Mouse (Mus musculus): ENCODE measurements around the gene Sar1b. TPM values are rescaled to one million over a fixed set of nuclear protein-coding genes. Genes with fewer than 3 reads are reported as not detected.
"Not testable (repeated sequence)": the region's sequence is repeated elsewhere in the genome, so short reads cannot be mapped to it uniquely, and the experiment has no call there.

The Sar1b gene
- total and polyA plus RNA-seq, 2 experiments from 2014 or later, result 118 to 235 TPM

DNA sequence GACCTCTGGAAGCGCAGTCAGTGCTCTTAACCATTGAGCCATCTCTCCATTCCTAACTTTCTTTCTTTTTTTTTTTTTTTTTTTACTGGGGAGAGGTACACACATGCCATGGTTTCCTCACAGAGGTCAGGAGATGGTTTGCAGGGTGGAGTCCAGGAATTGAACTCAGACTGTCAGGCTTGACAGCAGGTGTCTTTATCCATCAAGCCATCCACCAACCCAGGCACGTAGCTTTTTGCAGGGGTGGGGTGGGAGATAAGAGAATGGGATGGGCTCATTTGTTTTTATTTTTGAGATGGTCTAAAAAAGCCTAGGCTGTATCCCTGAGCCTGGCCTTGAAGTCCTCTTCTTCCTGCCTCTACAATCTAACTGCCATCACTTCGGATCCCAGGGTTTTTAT, 12.0 kb downstream of the Sar1b start:
- Histone ChIP-seq H3K4me2 (ENCODE audit: low read depth, low read length) (no peak overlapping the region), H3K4me3 (ENCODE audit: low read length) (no peak overlapping the region), H3K4me1 (ENCODE audit: insufficient read depth, low read length) (no peaks in the 10 kb centered on the region), H3K27ac (no peak overlapping the region), H3K27me3 (ENCODE audit: insufficient read depth, low read length) (no peaks in the 10 kb centered on the region), H3K9ac (replicated peaks; ENCODE audit: low read length) (no peak overlapping the region), H3K9me3 (ENCODE audit: low read length) (no peaks in the 10 kb centered on the region), H3K36me3 (ENCODE audit: insufficient read depth, low read length) (peaks cover 9% of the 10 kb centered on the region; the same call in 1 of the 2 replicates)
- TF ChIP-seq CTCF (IDR thresholded peaks at IDR 0.05; ENCODE audit: low read depth), result no peak
- no peak for DNase-seq (ENCODE audit: low spot score)
- ATAC-seq, result no peak
- WGBS, result 87% methylated on average over 3 of the region's 3 CpGs

DNA sequence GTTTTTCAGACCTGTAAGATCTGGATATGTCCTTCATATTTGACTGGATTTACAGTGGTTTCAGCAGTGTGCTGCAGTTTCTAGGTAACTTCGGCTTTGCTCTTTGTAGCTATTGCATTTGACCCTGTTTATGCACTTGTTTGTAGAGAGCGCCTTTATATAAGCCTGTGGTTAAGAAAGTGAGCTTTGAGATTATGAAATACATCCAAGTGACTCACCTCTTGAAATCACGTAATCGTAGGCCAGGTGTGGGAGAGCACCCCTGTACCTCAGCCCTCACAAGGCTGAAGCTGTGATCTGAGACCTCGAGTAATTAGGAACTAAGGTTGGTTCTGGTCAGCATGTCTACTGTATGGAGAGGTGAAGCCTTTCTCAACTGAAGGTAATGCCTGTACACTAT, 14.0 kb downstream of the Sar1b start:
- no peaks in the 10 kb centered on the region for H3K4me1 ChIP-seq (ENCODE audit: insufficient read depth, low read length)
- peaks cover 19% of the 10 kb centered on the region; the same call in 1 of the 2 replicates for H3K36me3 ChIP-seq (ENCODE audit: insufficient read depth, low read length)
- TF ChIP-seq CTCF (IDR thresholded peaks at IDR 0.05; ENCODE audit: low read depth), result no peak
- no peak for DNase-seq (ENCODE audit: low spot score)
- H3K4me2 ChIP-seq (ENCODE audit: low read depth, low read length), result no peak overlapping the region
- WGBS, result 90% methylated on average over 5 of the region's 5 CpGs
- H3K9me3 ChIP-seq (ENCODE audit: low read length), result no peaks in the 10 kb centered on the region
- H3K4me3 ChIP-seq (ENCODE audit: low read length), result no peak overlapping the region
- no peak for ATAC-seq
- no peak overlapping the region for H3K9ac ChIP-seq (replicated peaks; ENCODE audit: low read length)
- no peaks in the 10 kb centered on the region for H3K27me3 ChIP-seq (ENCODE audit: insufficient read depth, low read length)
- no peak overlapping the region for H3K27ac ChIP-seq

DNA sequence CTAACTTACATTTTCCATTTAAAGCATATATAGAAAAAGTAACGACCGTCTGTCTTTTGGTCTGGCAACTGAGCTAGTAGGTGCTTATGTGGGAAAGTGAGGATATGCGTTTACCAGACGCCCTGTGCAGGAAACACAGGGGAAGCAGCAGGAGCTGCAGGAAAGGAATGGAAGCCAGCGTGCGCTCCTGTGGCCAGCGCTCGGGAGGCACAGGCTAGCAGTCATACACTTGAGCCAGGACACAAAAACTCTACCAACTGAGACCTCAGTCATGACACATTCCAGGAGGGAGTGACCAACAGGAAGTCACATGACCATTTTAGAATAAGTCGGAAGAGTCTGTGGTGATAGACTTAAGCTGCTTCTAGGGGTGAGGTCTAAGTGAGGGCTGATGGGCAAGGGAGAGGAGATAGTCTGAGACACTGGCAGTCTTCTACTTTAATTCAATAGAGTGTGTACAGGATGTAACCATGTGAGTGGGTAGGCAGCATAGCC, 17.3 kb downstream of the Sar1b start:
- H3K9me3 ChIP-seq (ENCODE audit: low read length), result no peaks in the 10 kb centered on the region
- H3K27ac ChIP-seq, result no peak overlapping the region
- no peak overlapping the region for H3K9ac ChIP-seq (replicated peaks; ENCODE audit: low read length)
- H3K4me3 ChIP-seq (ENCODE audit: low read length), result no peak overlapping the region
- H3K4me1 ChIP-seq (ENCODE audit: insufficient read depth, low read length), result no peaks in the 10 kb centered on the region
- DNase-seq (ENCODE audit: low spot score) (no peak), ATAC-seq (no peak)
- H3K36me3 ChIP-seq (ENCODE audit: insufficient read depth, low read length), result peaks cover 23% of the 10 kb centered on the region; the same call in 1 of the 2 replicates
- 92% methylated on average over 9 of the region's 9 CpGs for WGBS
- no peak overlapping the region for H3K4me2 ChIP-seq (ENCODE audit: low read depth, low read length)
- TF ChIP-seq CTCF (IDR thresholded peaks at IDR 0.05; ENCODE audit: low read depth), result no peak
- H3K27me3 ChIP-seq (ENCODE audit: insufficient read depth, low read length), result no peaks in the 10 kb centered on the region

DNA sequence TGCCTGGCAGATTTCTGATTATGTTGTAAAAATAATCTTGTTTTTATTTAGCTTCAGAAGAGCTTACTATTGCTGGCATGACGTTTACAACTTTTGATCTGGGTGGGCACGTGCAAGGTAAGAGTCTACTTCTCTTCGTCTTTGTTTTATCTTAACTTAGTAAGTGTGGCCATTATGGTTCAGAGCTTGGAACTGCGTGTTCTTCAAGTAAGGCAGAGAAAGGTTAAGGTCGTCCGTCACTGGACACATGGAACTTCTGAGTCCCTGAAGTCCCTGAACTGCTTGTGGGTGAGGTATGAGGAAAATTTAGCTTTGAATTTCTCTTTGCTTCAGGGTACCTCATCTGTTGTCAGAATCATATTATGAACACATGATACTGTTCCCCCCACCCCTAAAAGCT, 19.2 kb downstream of the Sar1b start:
- no peak overlapping the region for H3K4me3 ChIP-seq (ENCODE audit: low read length)
- DNase-seq (ENCODE audit: low spot score), result no peak
- no peak overlapping the region for H3K27ac ChIP-seq
- WGBS, result 93% methylated on average over 6 of the region's 6 CpGs
- H3K27me3 ChIP-seq (ENCODE audit: insufficient read depth, low read length), result no peaks in the 10 kb centered on the region
- no peak for TF ChIP-seq CTCF (IDR thresholded peaks at IDR 0.05; ENCODE audit: low read depth)
- H3K4me1 ChIP-seq (ENCODE audit: insufficient read depth, low read length), result no peaks in the 10 kb centered on the region
- ATAC-seq, result no peak
- H3K9me3 ChIP-seq (ENCODE audit: low read length), result no peaks in the 10 kb centered on the region
- peaks cover 33% of the 10 kb centered on the region; the same call in 1 of the 2 replicates for H3K36me3 ChIP-seq (ENCODE audit: insufficient read depth, low read length)
- H3K9ac ChIP-seq (replicated peaks; ENCODE audit: low read length), result no peak overlapping the region
- H3K4me2 ChIP-seq (ENCODE audit: low read depth, low read length), result no peak overlapping the region

DNA sequence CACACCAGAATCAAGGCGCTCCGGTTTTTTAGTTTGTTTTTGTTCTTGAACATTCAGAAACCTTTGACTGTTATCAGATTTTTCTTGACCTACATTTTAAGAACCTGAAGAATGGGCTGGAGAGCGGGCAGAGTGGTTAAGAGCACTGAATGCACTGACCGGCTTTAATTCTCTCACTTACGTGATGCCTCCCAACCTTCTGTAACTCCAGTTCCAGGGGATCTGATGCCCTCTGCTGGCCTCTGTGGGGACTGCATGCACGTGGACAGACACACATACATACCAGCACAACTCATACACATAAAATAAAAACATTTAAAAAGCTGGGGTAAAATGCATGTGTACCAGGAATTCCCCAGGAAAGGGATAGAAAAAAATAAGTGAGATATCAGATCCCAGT, 22.4 kb downstream of the Sar1b start:
- peak; percentile 62 for TF ChIP-seq CTCF (IDR thresholded peaks at IDR 0.05; ENCODE audit: low read depth)
- no peak overlapping the region for H3K27ac ChIP-seq
- no peak overlapping the region for H3K9ac ChIP-seq (replicated peaks; ENCODE audit: low read length)
- H3K4me1 ChIP-seq (ENCODE audit: insufficient read depth, low read length), result no peaks in the 10 kb centered on the region
- no peaks in the 10 kb centered on the region for H3K9me3 ChIP-seq (ENCODE audit: low read length)
- H3K4me2 ChIP-seq (ENCODE audit: low read depth, low read length), result no peak overlapping the region
- no peak overlapping the region for H3K4me3 ChIP-seq (ENCODE audit: low read length)
- H3K36me3 ChIP-seq (ENCODE audit: insufficient read depth, low read length), result peaks cover 42% of the 10 kb centered on the region; the same call in 1 of the 2 replicates
- no peak for ATAC-seq
- 86% methylated on average over 6 of the region's 6 CpGs for WGBS
- DNase-seq (ENCODE audit: low spot score), result no peak
- no peaks in the 10 kb centered on the region for H3K27me3 ChIP-seq (ENCODE audit: insufficient read depth, low read length)

DNA sequence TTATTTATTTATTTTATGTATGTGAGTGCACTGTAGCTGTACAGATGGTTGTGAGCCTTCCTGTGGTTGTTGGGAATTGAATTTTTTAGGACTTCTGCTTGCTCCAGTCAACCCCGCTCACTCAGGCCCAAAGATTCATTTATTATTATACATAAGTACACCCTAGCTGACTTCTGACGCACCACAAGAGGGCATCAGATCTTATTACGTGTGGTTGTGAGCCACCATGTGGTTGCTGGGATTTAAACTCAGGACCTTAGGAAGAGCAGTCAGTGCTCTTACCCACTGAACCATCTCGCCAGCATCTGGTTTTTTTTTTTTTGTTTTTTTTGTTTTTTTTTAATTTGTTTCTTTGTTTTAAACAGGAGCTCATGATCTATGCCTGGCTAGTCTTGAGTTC, 26.2 kb downstream of the Sar1b start:
- not testable (repeated sequence) for DNase-seq (ENCODE audit: low spot score); H3K27ac ChIP-seq; H3K4me3 ChIP-seq (ENCODE audit: low read length); ATAC-seq; H3K4me1 ChIP-seq (ENCODE audit: insufficient read depth, low read length); H3K9me3 ChIP-seq (ENCODE audit: low read length); H3K4me2 ChIP-seq (ENCODE audit: low read depth, low read length); H3K9ac ChIP-seq (replicated peaks; ENCODE audit: low read length); H3K27me3 ChIP-seq (ENCODE audit: insufficient read depth, low read length)
- H3K36me3 ChIP-seq (ENCODE audit: insufficient read depth, low read length), result peaks cover 49% of the 10 kb centered on the region; the same call in 1 of the 2 replicates
- 79% methylated on average over 4 of the region's 4 CpGs for WGBS

DNA sequence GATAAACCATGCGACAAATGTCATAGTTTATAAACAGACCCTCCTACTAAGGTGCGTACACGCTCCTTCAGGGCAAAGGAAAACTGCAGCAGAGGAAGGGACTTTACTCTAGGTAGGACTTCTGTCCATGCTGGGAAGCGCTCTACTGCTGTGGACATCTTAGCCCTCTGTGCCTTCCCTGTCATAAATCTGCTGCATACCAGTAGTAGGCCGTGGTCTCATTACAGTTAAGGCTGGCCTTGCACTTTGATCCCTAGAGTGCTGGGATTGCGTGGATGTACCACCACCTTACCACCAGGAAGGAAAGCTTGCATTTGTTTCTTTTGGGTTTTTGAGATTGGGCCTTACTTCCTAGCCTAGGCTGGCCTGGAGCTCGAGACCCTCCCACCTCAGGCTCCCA, 27.2 kb downstream of the Sar1b start:
- no peaks in the 10 kb centered on the region for H3K9me3 ChIP-seq (ENCODE audit: low read length)
- no peak overlapping the region for H3K9ac ChIP-seq (replicated peaks; ENCODE audit: low read length)
- no peak overlapping the region for H3K4me3 ChIP-seq (ENCODE audit: low read length)
- no peak overlapping the region for H3K27ac ChIP-seq
- 95% methylated on average over 7 of the region's 7 CpGs for WGBS
- no peak overlapping the region for H3K4me2 ChIP-seq (ENCODE audit: low read depth, low read length)
- TF ChIP-seq CTCF (IDR thresholded peaks at IDR 0.05; ENCODE audit: low read depth), result no peak
- H3K4me1 ChIP-seq (ENCODE audit: insufficient read depth, low read length), result no peaks in the 10 kb centered on the region
- H3K27me3 ChIP-seq (ENCODE audit: insufficient read depth, low read length), result no peaks in the 10 kb centered on the region
- DNase-seq (ENCODE audit: low spot score) (no peak), ATAC-seq (no peak)
- peaks cover 47% of the 10 kb centered on the region; the same call in 1 of the 2 replicates for H3K36me3 ChIP-seq (ENCODE audit: insufficient read depth, low read length)

Data from hindbrain, postnatal 0 days (tissue).